Mouse (Mus musculus) lung, postnatal 0 days (tissue): Measurements from ENCODE around the gene Ablim1.

Experiments
- CTCF ChIP-seq: IDR thresholded peaks from 2 replicates; pipeline ENCODE4 v1.5.1; 2016; ENCODE audit warnings: antibody characterized with exemption, mild to moderate bottlenecking
- EP300 ChIP-seq: IDR thresholded peaks from 2 replicates; pipeline ENCODE4 v1.6.1; 2016; ENCODE audit warnings: antibody characterized with exemption, mild to moderate bottlenecking, control low read depth

GRCm38 (mm10) chr19:57100753-57101446 is 213.8 kb downstream of the Ablim1 start:
- no peak for TF ChIP-seq EP300
- no peak for TF ChIP-seq CTCF
